Mouse (Mus musculus) layer of hippocampus, adult 2 months (tissue): ENCODE measurements around the gene Rps27rt. TPM values are rescaled to one million over a fixed set of nuclear protein-coding genes. Genes with fewer than 3 reads are reported as not detected.

Experiments
- DNase-seq, 2 experiments: peaks; one replicate each; pipeline ENCODE4 v3.0.0; 2022; ENCODE audit warnings: low spot score in 2 of 2
- H3K27ac ChIP-seq: fragments of 200-600 bp; 2 replicates; pipeline ENCODE4 v1.8.1; 2022
- H3K4me3 ChIP-seq: fragments of 200-600 bp; 2 replicates; pipeline ENCODE4 v1.8.1; 2022; ENCODE audit warnings: mild to moderate bottlenecking
- CTCF ChIP-seq: fragments of 200-600 bp; conservative IDR thresholded peaks from 2 replicates; pipeline ENCODE4 v1.8.1; 2022; ENCODE audit warnings: antibody characterized with exemption, mild to moderate bottlenecking, moderate library complexity
- total RNA-seq, 2 experiments: library from RNA; stranded (reverse); gene quantifications; 2 replicates each; pipeline ENCODE4 v1.2.3; 2021

Rps27rt gene
- total RNA-seq, 2 experiments from 2014 or later: 25.5 to 28.0 TPM

- Histone ChIP-seq H3K4me3 (peak overlapping the region; percentile 69), H3K27ac (peak overlapping the region; percentile 89; the same call in 1 of the 2 replicates)
- no peak for DNase-seq
- TF ChIP-seq CTCF: peak; percentile 32; the same call in 1 of the 2 replicates
Observed at GRCm38 (mm10) chr9:114934231-114934630, 48.3 kb downstream of the Rps27rt start.

GRCm38 (mm10) chr9:114933723-114934171 lies 48.8 kb downstream of the Rps27rt start, which contains the start of gene Gpd1l:
TSS of gene Gpd1l (minus strand) at chr9:114933987.
- TF ChIP-seq CTCF: no peak
- DNase-seq: peak; percentile 97
- peak within 1 kb of the TSS; percentile 89 for H3K27ac ChIP-seq

DNA sequence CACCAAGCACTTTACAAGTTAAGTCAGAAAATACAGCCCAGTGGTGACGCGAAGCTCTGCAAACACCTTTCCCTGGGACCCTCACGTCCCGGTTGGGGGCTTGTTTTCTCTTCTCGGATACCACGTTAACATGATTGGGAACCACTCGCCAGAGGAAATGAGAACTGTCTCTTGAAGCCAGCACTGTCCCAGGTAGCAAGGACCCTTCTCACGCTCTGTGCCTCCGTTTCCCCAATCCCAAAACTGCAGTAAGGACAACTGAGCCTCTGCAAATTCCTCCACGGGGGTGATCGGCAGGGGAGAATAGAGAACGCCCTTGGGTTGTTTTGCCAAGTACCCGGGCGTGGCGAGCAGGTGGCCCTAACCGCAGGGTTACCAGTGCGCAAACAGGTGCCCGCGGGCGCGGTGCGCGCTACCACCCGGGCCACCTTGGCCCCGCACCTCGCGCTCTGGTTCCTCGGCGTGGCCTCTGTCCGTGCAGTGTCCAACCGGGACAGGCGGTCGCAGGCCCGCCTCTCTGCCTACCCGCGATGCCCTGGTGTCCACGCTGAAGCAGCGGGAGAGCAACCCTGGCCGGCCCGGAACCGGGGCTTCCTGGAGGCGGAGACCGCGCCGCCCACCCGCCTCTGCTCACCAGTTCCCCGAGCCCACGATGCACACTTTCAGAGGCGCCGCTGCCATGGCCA lies 49.4 kb downstream of the Rps27rt start:
- H3K4me3 ChIP-seq: peak overlapping the region; percentile 69
- no peak for DNase-seq
- TF ChIP-seq CTCF: no peak
- H3K27ac ChIP-seq: peak overlapping the region; percentile 89

More at GRCm38 (mm10) chr9:114933723-114934171, 48.8 kb downstream of the Rps27rt start, which contains the start of gene Gpd1l:
- H3K4me3 ChIP-seq: peak within 1 kb of the TSS; percentile 69

GRCm38 (mm10) chr9:114932607-114933006 lies 49.9 kb downstream of the Rps27rt start:
- no peak for DNase-seq
- no peak for TF ChIP-seq CTCF

More at GRCm38 (mm10) chr9:114932607-114933006, 49.9 kb downstream of the Rps27rt start:
- peak overlapping the region; percentile 69 for H3K4me3 ChIP-seq
- H3K27ac ChIP-seq: peak overlapping the region; percentile 89; the same call in 1 of the 2 replicates

Other genes with a start within 250 kb of the Rps27rt start
- 1 to 10 TPM; 4.3 to 4.8 TPM for gene Cmtm7, start 200.9 kb downstream of the Rps27rt start, total RNA-seq
- 1 to 10 TPM; 2.3 to 3.1 TPM for gene Cmtm8, start 138.6 kb downstream of the Rps27rt start, total RNA-seq
- 10 to 100 TPM; 75.2 to 78.3 TPM for gene Gpd1l, start 48.8 kb downstream of the Rps27rt start, total RNA-seq
- 10 to 100 TPM; 19.0 to 19.5 TPM for gene Osbpl10, start 4.2 kb downstream of the Rps27rt start, total RNA-seq